Mouse (Mus musculus) liver, embryonic 14.5 days (tissue): Measurements from ENCODE around the gene Coro7. TPM values are rescaled to one million over a fixed set of nuclear protein-coding genes. Genes with fewer than 3 reads are reported as not detected.
A peak's percentile ranks its signal among the peaks of the same experiment; 100 is the strongest.

Experiments used
- ATAC-seq: fragments of 200-750 bp; cut with Nextera tagmentation; 2 replicates; pipeline ENCODE4 v1.8.0; 2017; ENCODE audit warnings: moderate number of reproducible peaks, mild to moderate bottlenecking, moderate library complexity; ENCODE audit not compliant: insufficient read depth
- DNase-seq, 3 experiments: peaks; one replicate each; pipeline ENCODE4 v3.0.0-alpha.2; 2012 to 2013; ENCODE audit warnings: low read depth in 3 of 3, low spot score in 3 of 3
- H3K27ac ChIP-seq: fragments of 300-500 bp; sonication (generic); 2 replicates; pipeline ENCODE4 v1.5.1; 2014; ENCODE audit warnings: moderate library complexity, mild to moderate bottlenecking, control low read depth, inconsistent platforms
- H3K27me3 ChIP-seq: fragments of 300-500 bp; sonication (generic); 2 replicates; pipeline ENCODE4 v1.6.1; 2014; ENCODE audit warnings: mild to moderate bottlenecking, low read length, moderate library complexity; ENCODE audit not compliant: control insufficient read depth, insufficient read depth
- H3K36me3 ChIP-seq: fragments of 300-500 bp; sonication (generic); replicated peaks from 2 replicates; pipeline ENCODE4 v1.6.1; 2014; ENCODE audit warnings: low read depth; ENCODE audit not compliant: control insufficient read depth, insufficient read depth
- H3K4me1 ChIP-seq, 2 experiments: fragments of 200-500 bp in 1 of 2; fragments of 300-500 bp in 1 of 2; sonication (generic) in 1 of 2; replicated peaks; 2 replicates each; pipeline ENCODE4 v1.6.1; 2012 to 2014; ENCODE audit warnings: antibody characterized with exemption in 1 of 2, inconsistent platforms in 1 of 2, low read length in 1 of 2; ENCODE audit not compliant: control insufficient read depth in 2 of 2, insufficient read depth in 2 of 2
- H3K4me2 ChIP-seq: fragments of 300-500 bp; sonication (generic); 2 replicates; pipeline ENCODE4 v1.6.1; 2014; ENCODE audit warnings: low read depth, mild to moderate bottlenecking, control low read depth, moderate library complexity
- H3K4me3 ChIP-seq, 2 experiments: fragments of 200-500 bp in 1 of 2; fragments of 300-500 bp in 1 of 2; sonication (generic) in 1 of 2; 2 replicates each; pipeline ENCODE4 v1.5.1; 2012 to 2014; ENCODE audit warnings: low read depth in 2 of 2, low read length in 2 of 2, mild to moderate bottlenecking in 2 of 2, control low read depth in 1 of 2, inconsistent platforms in 1 of 2, moderate library complexity in 1 of 2; ENCODE audit not compliant: insufficient read depth in 1 of 2
- H3K9ac ChIP-seq: fragments of 300-500 bp; sonication (generic); replicated peaks from 2 replicates; pipeline ENCODE4 v1.6.1; 2014; ENCODE audit warnings: mild to moderate bottlenecking, control low read depth, moderate library complexity
- H3K9me3 ChIP-seq: fragments of 300-500 bp; sonication (generic); 2 replicates; pipeline ENCODE4 v1.6.1; 2016; ENCODE audit warnings: low read length, mixed read lengths; ENCODE audit not compliant: control insufficient read depth
- CTCF ChIP-seq: IDR thresholded peaks from 2 replicates; pipeline ENCODE4 v1.5.1; 2016; ENCODE audit warnings: antibody characterized with exemption, low read depth, control low read depth
- EP300 ChIP-seq: IDR thresholded peaks from 2 replicates; pipeline ENCODE4 v1.6.1; 2016; ENCODE audit warnings: antibody characterized with exemption, low read depth
- WGBS: fragments of 180-500 bp; shearing (Covaris S2); extraction: QIAGEN DNeasy Blood & Tissue Kit; methylation state at CpG from one replicate; pipeline ENCODE4 v1.1.7; 2014; ENCODE audit not compliant: insufficient replicate concordance; 5-methylcytosine and 5-hydroxymethylcytosine counted together
- polyA plus RNA-seq, 2 experiments: library from polyadenylated mRNA; depleted of rRNA in 1 of 2; stranded (reverse) in 1 of 2; unstranded in 1 of 2; fragments of >200 nt; fragmentation: Nextera tagmentation in 1 of 2; extraction: Ambion mirVana in 1 of 2; gene quantifications; 2 replicates each; pipeline versions ENCODE4 v1.2.1 to v1.2.3; 2012 to 2014

The Coro7 gene
- polyA plus RNA-seq, 2 experiments = 5.1 to 10.4 TPM

- H3K36me3 ChIP-seq = no peaks in the 10 kb centered on the region
- H3K4me2 ChIP-seq = no peak overlapping the region
- WGBS = 70% methylated on average over 6 of the region's 6 CpGs
- DNase-seq = no peak
- no peak for ATAC-seq
- peaks cover 14 to 18% of the 10 kb centered on the region in 2 experiments for H3K4me1 ChIP-seq
- H3K27me3 ChIP-seq = no peaks in the 10 kb centered on the region
- H3K4me3 ChIP-seq = no peak overlapping the region
- H3K9me3 ChIP-seq = no peaks in the 10 kb centered on the region
- no peak for TF ChIP-seq EP300
- TF ChIP-seq CTCF = no peak
- H3K27ac ChIP-seq = no peak overlapping the region
- H3K9ac ChIP-seq = no peak overlapping the region
Measured at GRCm38 (mm10) chr16:4627105-4627504, 52.5 kb downstream of the Coro7 start.

- no peaks in the 10 kb centered on the region for H3K27me3 ChIP-seq
- peak within 1 kb of the TSS; percentile 84 for H3K9ac ChIP-seq
- H3K9me3 ChIP-seq = no peaks in the 10 kb centered on the region
- H3K36me3 ChIP-seq = no peaks in the 10 kb centered on the region
- DNase-seq = peak; percentile 78 to 82 (median 79)
- ATAC-seq = peak; percentile 89
- H3K4me2 ChIP-seq = peak within 1 kb of the TSS; percentile 85
- H3K4me3 ChIP-seq = peak within 1 kb of the TSS; percentile 84 to 89
- WGBS = under 1% methylated on average over 56 of the region's 56 CpGs
- H3K4me1 ChIP-seq = peaks cover 14 to 18% of the 10 kb centered on the region in 2 experiments
- TF ChIP-seq EP300 (no peak), CTCF (no peak)
- peak within 1 kb of the TSS; percentile 72 for H3K27ac ChIP-seq
Measured at GRCm38 (mm10) chr16:4624481-4625110, 55.0 kb downstream of the Coro7 start, which contains the start of gene Pam16. Pam16 (minus strand) TSS chr16:4624988.

GRCm38 (mm10) chr16:4624074-4624473 lies 55.5 kb downstream of the Coro7 start:
- peak; percentile 56 for ATAC-seq
- no peak for TF ChIP-seq EP300
- TF ChIP-seq CTCF = no peak
- peak in 1 of 3 experiments; percentile 26 for DNase-seq
- Histone ChIP-seq H3K27me3 (no peaks in the 10 kb centered on the region), H3K27ac (peak overlapping the region; percentile 72), H3K36me3 (no peaks in the 10 kb centered on the region), H3K4me1 (peaks cover 14 to 18% of the 10 kb centered on the region in 2 experiments), H3K9me3 (no peaks in the 10 kb centered on the region), H3K4me2 (peak overlapping the region; percentile 85), H3K4me3 (peak overlapping the region; percentile 84 to 89), H3K9ac (peak overlapping the region; percentile 84)
- WGBS = 16% methylated on average over 9 of the region's 9 CpGs

GRCm38 (mm10) chr16:4616829-4617228 lies 62.7 kb downstream of the Coro7 start:
- Histone ChIP-seq H3K27me3 (no peaks in the 10 kb centered on the region), H3K36me3 (no peaks in the 10 kb centered on the region; the same call in none of the 2 replicates), H3K9ac (no peak overlapping the region), H3K27ac (no peak overlapping the region), H3K9me3 (no peaks in the 10 kb centered on the region), H3K4me3 (no peak overlapping the region), H3K4me1 (no peaks in the 10 kb centered on the region), H3K4me2 (no peak overlapping the region)
- ATAC-seq (no peak), DNase-seq (no peak)
- 66% methylated on average over 4 of the region's 4 CpGs for WGBS
- TF ChIP-seq CTCF (no peak), EP300 (no peak)

- Histone ChIP-seq H3K9ac (no peak overlapping the region), H3K4me1 (no peaks in the 10 kb centered on the region), H3K4me3 (no peak overlapping the region), H3K36me3 (no peaks in the 10 kb centered on the region; the same call in none of the 2 replicates), H3K27ac (no peak overlapping the region), H3K4me2 (no peak overlapping the region), H3K27me3 (no peaks in the 10 kb centered on the region), H3K9me3 (no peaks in the 10 kb centered on the region)
- WGBS = 70% methylated on average over 1 of the region's 1 CpGs
- no peak for TF ChIP-seq EP300
- TF ChIP-seq CTCF = no peak
- ATAC-seq = no peak
- DNase-seq = no peak
Measured at GRCm38 (mm10) chr16:4615297-4615696, 64.3 kb downstream of the Coro7 start.
